10 mouse cellular contexts compared by ENCODE assay signal in the genomic region with DNA sequence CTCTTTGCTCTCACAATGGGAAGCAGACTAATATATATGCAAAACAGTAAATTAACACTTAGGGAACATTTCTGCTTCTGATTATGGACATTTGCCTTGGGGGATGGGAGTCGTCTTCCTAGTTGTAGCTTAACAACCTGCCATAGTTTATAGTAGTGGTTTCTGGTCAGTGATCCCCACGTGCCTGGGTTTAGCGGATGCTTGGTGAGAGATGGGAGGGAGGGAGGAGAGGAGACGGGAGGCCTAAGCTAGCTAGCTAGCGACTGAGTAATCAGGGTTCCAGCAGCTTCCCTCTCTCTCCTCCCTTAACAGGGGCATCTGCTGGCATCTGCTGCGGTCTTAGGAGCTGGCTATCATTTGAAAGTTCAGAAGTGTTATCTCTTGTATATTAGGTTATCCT. TPM values are rescaled to one million over a fixed set of nuclear protein-coding genes. Genes with fewer than 3 reads are reported as not detected.
DNase-seq lines count a peak whose midpoint lies in the region; ATAC-seq lines count a peak whose summit lies in the region.
"Had no signal": no experiment of that assay in that cellular context is flagged by ENCODE, and none has a peak within 500 bp of the region (broad histone marks: within the 10 kb centered on the region; RNA-seq: fewer than 3 reads in every experiment).

No protein-coding gene starts in this region.

- ATAC-seq in embryonic facial prominence, embryonic 13.5 days (ENCODE audit: insufficient number of reproducible peaks, insufficient read depth, low FRiP score, low TSS enrichment, low read depth), result no peak; the same call in 1 of the 2 replicates
- no peak for ATAC-seq in kidney, embryonic 16.5 days (ENCODE audit: low FRiP score, low TSS enrichment)

- DNase-seq in cerebellum, adult 9-11 months, result peak; percentile 38
- no peak for DNase-seq in cerebellum, postnatal 4 days (ENCODE audit: low spot score in 2 of 2)
- DNase-seq in kidney, adult 11 months, result peak; percentile 40
- DNase-seq in kidney, adult 18-20 months, result no peak
- DNase-seq in frontal cortex, postnatal 25 days (ENCODE audit: low spot score in 2 of 2), result no peak
- no peak for DNase-seq in frontal cortex, postnatal 36 days (ENCODE audit: low spot score in 2 of 2)
- DNase-seq: right cerebral cortex, postnatal 14 days had no signal

- no peaks in the 10 kb centered on the region for H3K9me3 ChIP-seq in embryonic facial prominence, embryonic 13.5 days
- H3K9me3 ChIP-seq in kidney, embryonic 16.5 days (ENCODE audit: low read length), result no peaks in the 10 kb centered on the region
- H3K9me3 ChIP-seq: embryonic facial prominence, embryonic 15.5 days had no signal

- H3K9ac ChIP-seq in embryonic facial prominence, embryonic 13.5 days, result 0 out of 2 replicates have a peak overlapping the region, but pooled peaks have one; percentile 32
- no peak overlapping the region for H3K9ac ChIP-seq in kidney, embryonic 16.5 days (replicated peaks; ENCODE audit: low read length)
- H3K9ac ChIP-seq: embryonic facial prominence, embryonic 15.5 days had no signal

- H3K27me3 ChIP-seq in embryonic facial prominence, embryonic 13.5 days, result no peaks in the 10 kb centered on the region
- H3K27me3 ChIP-seq in kidney, embryonic 16.5 days (ENCODE audit: insufficient read depth, low read length), result no peaks in the 10 kb centered on the region
- H3K27me3 ChIP-seq: embryonic facial prominence, embryonic 15.5 days had no signal

- no peaks in the 10 kb centered on the region for H3K36me3 ChIP-seq in embryonic facial prominence, embryonic 13.5 days
- H3K36me3 ChIP-seq in kidney, embryonic 16.5 days (ENCODE audit: insufficient read depth, low read length), result no peaks in the 10 kb centered on the region
- H3K36me3 ChIP-seq: embryonic facial prominence, embryonic 15.5 days had no signal

- no peak overlapping the region for H3K4me2 ChIP-seq in embryonic facial prominence, embryonic 13.5 days
- no peak overlapping the region for H3K4me2 ChIP-seq in kidney, embryonic 16.5 days (replicated peaks; ENCODE audit: low read depth, low read length)
- H3K4me2 ChIP-seq: embryonic facial prominence, embryonic 15.5 days had no signal

- no peak overlapping the region for H3K27ac ChIP-seq in embryonic facial prominence, embryonic 13.5 days
- H3K27ac ChIP-seq in kidney, embryonic 16.5 days (ENCODE audit: low read length), result 0 out of 2 replicates have a peak overlapping the region, but pooled peaks have one; percentile 1

- 20% methylated on average over 6 of the region's 6 CpGs for WGBS in embryonic facial prominence, embryonic 13.5 days
- WGBS in kidney, embryonic 16.5 days, result 29% methylated on average over 6 of the region's 6 CpGs

- H3K4me1 ChIP-seq in embryonic facial prominence, embryonic 13.5 days, result peaks cover 31% of the 10 kb centered on the region
- H3K4me1 ChIP-seq in kidney, embryonic 16.5 days (ENCODE audit: insufficient read depth, low read length), result peaks cover 17% of the 10 kb centered on the region

- H3K4me3 ChIP-seq in embryonic facial prominence, embryonic 13.5 days, result no peak overlapping the region
- H3K4me3 ChIP-seq in kidney, embryonic 16.5 days (ENCODE audit: low read length), result no peak overlapping the region
- H3K4me3 ChIP-seq: embryonic facial prominence, embryonic 15.5 days had no signal

RNA-seq across cellular contexts. Expression of gene Sh3bgrl2, which starts 8.1 kb away (rescaled TPM):
- polyA plus RNA-seq in embryonic facial prominence, embryonic 13.5 days (2015; fragmentation: Nextera tagmentation; extraction: Ambion mirVana), result 14.5 TPM in 2 replicates
- 19.0 and 22.2 TPM in 2 replicates for polyA plus RNA-seq in kidney, embryonic 16.5 days (2015; fragmentation: Nextera tagmentation; extraction: Ambion mirVana)

Comparison
In these comparisons a context has a peak if more than half of its experiments do, and no peak if none do; other contexts are left out.
1. DNase-seq: peak in cerebellum, adult 9-11 months (single experiment) and kidney, adult 11 months (single experiment); none in cerebellum, postnatal 4 days (0 of 2), kidney, adult 18-20 months (single experiment), frontal cortex, postnatal 25 days (0 of 2) and frontal cortex, postnatal 36 days (0 of 2).